Mouse (Mus musculus): ENCODE measurements around the gene Itgb3.

Gene Itgb3

DNA sequence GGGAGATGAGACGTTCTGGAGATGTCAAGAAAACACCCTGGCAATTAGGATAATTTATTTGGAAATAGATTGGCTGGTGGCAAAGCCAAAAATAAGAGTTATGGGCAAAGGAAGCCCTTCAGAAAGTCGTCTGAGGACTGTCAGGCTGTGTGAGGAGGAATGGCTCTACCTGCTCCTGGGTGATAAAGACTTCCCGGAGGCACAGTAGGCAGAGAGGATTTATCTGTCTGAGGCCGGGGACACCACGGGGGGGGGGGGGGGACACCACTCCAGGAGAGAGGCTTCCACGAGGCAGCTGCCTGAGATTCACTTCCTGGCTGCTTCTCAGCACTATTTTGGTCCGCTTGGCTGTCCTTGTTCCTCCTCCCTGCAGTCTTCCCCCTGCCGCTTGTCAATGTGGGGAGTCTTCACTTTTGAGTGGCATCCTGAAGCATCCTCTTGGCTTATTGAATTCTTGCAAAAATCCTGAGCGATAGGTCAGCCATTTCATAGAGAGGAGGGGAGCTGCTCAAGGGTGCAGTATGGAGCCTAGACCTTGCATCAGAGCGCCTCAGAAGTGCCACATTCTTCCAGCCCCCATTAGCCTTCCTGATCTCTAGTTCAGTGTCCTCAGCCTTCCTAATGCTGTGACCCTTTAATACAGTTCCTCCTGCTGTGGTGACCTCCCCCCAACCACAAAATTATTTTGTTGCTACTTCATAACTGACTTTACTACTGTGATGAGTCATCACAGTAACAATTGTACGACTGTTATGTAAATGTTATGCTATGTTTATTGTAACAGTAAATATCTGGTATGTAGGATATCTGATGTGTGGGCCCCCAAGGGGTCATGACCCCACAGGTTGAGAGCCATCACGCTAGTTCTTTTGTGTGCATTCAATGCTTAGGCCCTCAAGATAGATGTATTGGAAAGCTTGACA, 14.5 kb downstream of the Itgb3 start:
- DNase-seq (ENCODE audit: low read depth, low spot score): no peak

DNA sequence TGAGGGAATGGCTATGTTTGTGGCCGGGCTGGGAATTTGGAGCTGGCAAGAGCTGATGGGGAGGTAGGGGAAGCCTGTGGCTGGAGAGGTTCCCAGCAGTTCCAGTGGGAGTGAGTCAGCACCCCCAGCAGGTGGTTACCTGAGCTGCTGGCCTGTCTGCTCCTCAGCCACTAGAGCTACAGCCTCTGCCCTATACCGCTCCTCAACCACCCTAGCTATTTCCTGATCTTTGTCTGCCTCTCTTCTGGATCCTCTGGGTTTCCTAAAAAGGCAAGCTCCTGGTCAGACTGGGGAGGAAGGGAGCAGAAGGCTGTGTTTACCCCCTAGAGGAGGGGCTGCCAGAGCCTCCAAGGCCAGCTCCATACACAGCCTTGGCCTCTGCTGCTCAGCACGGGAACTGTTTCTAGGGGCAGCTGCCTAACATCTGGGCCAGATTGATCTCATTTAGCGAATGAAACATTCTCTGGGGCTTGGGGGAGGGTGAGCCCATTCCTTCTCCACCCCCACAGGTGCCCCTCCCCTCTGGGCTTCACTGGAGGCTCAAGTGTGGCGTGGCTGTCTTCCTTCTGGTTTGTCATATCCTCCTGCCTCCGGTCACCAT, 17.1 kb downstream of the Itgb3 start:
- no peak for DNase-seq (ENCODE audit: low read depth, low spot score)

DNA sequence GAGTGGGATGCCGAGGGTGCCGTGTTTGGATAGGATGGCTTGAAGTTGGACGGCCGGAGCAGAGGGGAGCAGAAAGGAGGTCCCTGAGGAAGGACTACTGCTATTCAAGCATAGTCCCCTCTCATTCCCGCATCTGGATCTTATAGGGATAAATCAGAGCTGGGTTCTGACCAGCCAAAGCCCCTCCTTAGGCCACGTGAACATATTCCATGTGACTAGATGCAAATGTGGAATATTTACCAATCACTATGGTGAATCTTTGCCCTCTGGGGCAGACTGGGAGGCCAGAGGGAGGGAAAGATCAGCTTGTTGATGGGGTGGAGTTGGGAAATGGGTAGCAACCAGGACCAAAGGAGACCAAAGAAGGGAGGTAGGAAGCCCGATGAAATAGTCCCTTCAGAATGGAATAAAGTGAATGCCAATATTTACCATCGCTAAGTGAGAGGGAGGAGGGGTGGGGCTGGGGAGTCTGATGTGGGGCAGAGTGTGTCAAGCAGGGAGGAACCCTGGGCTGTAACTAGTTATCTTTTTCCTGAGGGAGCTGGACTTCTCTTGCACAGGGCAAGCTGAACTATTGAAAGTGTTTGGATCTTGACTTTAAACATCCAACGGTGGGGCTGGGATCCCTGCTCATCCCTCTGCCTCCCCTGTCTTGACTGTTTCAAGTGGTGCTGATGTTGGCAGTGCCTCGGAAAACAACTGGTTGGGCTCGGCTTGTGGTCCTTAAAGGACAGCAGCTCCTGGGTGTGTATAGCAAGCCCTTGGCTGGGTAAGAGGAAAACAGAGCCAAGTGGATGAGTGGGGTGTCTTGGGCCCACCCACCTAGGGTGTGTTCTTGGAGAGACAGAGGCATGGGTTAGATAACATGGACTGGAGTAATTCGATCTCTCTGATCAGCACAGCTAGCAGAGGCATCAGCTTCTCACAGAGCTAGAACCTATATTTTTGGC, 17.9 kb downstream of the Itgb3 start:
- DNase-seq (ENCODE audit: low read depth, low spot score): peak; percentile 57

DNA sequence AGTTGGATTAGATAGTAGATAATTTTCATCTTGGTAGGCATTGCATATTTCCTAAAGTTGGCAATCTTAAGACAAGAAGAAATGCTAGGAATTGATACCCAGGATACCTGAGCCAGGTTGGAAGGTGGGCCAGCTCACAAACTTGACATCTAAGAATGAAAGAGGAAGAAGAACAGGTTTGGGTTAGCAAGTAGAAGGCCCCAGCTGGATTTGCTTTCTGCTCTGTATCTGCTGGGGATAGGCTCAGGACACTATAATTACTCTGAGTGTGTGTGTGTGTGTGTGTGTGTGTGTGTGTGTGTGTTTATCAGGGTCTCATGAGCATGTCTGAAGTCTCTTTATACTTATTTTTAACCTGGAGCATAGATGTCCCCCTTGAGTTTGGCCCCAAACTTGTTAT, 18.8 kb downstream of the Itgb3 start:
- DNase-seq (ENCODE audit: low read depth, low spot score): no peak

DNA sequence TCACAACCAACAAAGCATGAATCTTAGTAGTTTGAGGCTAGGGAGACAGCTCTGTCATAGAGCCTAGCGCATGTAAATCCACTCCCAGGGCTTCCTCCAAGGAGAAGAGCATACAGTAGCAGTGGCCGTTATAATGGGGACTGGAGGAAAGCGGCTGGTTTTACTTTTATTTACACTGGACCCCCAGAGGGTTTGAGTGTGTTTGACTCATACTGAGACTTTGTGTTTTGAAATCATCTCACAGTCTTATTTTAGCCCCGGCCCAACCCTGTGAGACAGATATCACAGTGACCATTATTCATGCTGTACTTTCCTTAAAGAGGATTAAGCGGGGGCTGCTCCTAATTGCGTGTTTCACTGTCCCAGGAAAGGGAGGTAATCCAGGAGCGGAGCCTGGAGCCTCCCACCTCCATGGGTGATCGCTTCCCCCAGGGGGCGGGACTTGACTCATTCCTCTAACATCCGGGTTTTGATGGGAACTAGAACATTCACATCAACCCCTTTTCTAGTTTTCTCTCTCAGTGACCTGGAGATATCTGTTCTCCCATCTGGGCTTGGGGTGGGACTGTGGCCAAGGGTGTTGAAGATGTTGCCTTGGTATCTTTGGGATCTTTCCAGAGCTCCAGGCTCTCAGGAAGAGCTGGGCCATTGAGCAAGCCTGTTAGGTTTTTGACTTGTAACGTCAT, 20.0 kb downstream of the Itgb3 start:
- no peak for DNase-seq (ENCODE audit: low read depth, low spot score)

DNA sequence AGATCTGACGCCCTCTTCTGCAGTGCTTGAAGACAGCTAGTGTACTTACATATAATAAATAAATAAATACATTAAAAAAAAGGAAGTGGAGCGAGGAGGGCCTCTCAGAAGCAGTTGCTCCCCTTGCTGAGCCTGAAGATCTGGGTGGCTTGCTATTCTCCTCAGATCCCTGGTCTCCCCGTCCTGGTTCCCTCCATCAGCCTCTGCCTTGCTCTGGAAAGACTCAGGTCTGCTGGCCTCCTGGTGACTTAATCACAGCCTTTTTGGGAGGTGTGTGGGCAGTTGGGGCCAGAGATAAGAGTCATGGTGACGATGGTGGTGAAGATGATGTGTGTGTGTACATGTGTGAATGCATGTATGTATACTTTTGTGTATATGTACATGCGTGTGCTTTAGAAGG, 20.8 kb downstream of the Itgb3 start:
- no peak for DNase-seq (ENCODE audit: low read depth, low spot score)

DNA sequence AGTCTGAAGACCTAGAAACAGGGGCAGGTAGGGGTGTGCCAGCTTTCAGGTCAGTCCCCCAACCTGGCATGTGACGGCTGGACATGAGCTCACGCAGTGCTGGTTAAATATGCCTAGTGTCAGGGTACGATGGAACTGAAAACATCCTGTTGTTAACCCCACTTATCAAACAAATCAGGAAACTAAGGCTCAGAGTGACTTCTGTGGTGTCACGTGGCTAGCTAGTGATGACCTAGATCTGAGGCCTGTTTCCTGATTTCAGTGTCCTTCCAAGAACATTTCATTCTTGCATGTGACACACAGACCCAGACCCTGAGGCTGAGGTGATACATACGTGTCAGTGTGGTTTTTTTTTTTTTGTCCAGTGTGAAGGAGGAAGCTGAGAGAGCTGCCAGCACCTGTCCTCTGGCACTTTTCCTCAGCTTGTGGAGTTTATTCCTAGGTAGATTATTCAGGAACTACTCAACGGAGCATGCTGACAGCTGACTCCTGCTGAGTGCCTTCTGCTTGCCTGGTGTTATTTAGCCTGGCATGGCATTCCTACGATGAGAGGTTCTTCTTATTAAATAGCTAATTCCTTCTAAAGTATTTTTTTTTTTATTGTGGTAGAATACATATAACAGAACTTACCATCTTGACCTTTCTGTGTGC, 22.5 kb downstream of the Itgb3 start:
- DNase-seq (ENCODE audit: low read depth, low spot score): no peak

DNA sequence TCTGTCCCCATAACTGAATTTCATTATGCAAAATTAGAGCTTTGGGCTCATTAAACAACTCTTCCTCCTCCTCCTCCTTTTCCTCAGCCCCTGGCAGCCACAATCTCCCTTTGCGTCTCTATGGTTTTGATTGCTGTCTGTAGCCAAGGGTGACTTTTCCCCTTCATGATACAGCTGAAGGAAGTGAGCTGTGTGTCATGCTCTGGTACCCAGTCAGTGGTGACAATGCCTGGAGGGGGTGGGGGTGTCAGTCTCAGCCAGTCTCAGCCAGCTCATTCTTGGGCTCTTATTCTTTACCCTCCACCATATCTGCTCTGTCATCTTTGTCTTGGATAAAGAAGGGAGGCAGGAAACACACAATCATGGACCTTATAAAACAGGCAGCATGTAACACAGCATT, 23.5 kb downstream of the Itgb3 start:
- no peak for DNase-seq (ENCODE audit: low read depth, low spot score)

DNA sequence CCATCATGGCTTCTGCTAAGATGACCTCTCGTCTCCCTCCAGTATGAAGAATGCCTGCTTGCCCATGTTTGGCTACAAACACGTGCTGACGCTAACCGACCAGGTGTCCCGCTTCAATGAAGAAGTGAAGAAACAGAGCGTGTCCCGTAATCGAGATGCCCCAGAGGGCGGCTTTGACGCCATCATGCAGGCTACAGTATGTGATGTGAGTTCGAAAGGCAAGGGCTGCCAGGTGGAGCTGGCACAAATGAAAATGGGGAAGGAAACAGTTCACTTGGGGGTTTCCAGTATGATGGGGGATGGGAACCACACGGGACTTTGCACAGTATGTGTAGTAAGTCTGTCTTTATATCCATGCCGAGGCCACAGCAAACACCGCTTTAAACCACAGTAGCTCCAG, 29.2 kb downstream of the Itgb3 start:
- DNase-seq (ENCODE audit: low read depth, low spot score): no peak

DNA sequence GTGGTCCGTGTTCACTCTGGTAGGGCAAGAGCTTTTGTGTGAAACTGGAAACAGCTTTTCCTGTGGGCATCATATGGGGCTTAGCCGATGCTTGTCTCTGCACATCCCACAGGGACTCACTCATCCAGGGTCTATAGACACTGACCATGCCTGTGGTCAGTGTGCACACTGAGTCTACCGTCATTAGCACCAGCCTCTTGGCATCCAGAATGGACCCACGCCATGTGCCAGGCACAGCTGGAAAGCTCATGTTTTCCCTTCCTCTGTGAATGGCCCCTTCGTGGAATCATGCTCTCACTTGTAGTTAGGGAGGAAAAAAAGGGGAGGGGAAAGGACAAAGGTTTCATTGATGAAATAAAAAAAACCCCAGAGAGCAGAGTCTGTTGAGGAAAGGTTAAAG, 30.2 kb downstream of the Itgb3 start:
- DNase-seq (ENCODE audit: low read depth, low spot score): no peak

DNA sequence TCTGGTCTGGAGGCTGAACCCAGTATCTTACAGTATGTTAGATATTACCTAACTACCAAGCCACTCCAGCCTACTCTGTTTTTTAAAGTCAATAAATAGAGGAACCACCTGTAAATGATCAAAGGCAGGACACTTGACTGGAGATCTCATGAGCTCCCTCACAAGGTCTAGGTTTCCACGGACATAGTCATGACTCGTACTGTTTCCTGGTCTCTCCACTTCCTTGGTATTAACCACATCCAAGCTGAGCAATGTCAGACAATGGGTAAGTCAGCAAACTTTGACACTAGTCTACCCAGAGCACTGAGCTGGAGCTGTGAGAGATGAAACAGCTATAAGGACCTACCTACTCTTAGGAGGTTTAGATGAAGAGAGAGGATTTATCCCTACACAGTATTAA, 31.1 kb downstream of the Itgb3 start:
- no peak for DNase-seq (ENCODE audit: low read depth, low spot score)

DNA sequence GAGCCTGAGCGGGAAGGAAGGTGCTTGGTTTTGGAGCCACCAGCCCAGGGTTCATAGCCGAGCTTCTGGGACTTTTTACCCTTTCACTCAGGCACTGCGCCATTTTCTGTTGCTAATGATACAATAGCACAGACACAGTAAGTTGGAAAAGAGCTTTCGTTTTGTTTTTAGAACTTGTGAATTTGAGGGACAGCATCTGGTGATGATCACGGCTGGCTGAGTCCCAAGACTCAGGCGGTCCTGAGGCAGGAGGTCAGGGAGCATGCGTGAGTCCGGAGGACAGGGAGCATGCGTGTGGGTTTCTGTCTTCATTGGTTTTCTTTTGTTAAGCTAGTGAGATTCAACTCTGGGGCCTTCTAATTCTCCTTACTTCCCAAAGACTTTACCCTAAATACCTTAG, 31.8 kb downstream of the Itgb3 start:
- no peak for DNase-seq (ENCODE audit: low read depth, low spot score)

DNA sequence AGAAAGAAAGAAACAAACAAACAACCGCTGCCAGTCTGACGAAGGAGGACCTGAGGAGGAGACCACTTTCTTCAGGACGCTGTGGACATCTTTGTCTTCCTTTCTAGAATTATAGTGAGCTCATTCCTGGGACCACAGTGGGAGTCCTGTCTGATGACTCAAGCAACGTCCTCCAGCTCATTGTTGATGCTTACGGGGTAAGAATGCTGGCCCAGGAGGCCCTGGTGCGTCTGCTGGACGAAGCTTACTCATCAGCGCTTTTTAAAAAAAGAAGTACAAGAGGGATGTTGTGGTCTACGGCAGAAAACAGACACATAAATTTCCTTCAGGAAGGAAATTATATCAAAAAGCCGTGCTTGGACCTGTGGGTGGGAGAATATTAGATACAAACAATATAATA, 33.1 kb downstream of the Itgb3 start:
- no peak for DNase-seq (ENCODE audit: low read depth, low spot score)

DNA sequence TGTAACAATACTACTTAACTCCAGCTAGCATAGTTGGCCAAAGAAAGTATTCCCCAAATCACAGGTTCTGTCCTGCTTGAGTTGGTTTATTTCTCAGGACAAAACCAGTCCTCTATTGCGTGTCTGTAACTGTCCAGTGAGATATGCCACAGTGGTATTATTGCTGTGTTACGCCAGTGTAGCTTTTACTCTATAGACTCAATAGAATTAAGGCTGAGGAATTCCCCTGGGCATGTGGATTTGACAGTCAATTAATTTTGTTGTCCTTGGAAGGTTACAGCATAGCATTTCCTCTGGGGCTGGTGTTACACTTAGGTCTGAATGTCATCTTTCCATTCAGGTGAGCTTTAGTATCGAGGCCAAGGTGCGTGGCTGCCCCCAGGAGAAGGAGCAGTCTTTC, 35.4 kb downstream of the Itgb3 start:
- DNase-seq (ENCODE audit: low read depth, low spot score): no peak

DNA sequence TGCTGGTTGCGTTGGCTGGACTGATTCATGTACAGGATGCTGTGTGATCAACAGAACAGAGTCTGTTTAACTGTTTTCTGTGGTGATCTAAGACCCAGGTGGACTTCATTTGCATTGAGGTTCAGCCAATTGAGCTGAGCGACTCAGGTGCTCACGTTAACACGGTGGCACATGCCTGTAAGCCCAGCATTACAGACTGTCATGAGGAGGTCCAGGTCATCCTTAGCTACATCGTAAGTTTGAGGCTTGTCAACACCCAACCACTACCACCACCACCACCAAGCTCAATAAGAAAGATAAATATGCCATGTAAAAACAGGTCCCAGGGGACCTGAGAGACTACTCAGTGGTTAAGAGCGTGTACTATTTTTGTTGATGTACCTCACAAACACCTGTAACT, 37.6 kb downstream of the Itgb3 start:
- no peak for DNase-seq (ENCODE audit: low read depth, low spot score)

DNA sequence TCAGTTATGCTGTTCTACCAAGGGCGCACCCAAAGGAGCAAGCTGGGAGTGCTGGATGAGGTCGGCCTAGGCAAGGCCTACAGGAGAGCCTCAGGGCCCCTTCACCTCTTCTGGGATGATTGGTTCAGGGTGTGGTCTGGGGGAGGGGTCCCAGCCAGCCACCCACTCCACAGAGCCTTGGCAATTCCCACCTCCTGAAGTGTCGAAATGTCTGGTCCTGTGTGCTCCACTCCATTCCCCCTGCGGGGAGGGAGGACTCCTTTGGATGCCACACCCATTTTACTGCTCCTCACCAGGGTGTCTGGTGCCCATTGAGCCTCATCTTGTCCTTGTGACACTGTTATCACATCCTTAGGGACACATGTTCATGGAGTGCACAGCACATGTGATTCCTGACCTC, 38.4 kb downstream of the Itgb3 start:
- no peak for DNase-seq (ENCODE audit: low read depth, low spot score)

DNA sequence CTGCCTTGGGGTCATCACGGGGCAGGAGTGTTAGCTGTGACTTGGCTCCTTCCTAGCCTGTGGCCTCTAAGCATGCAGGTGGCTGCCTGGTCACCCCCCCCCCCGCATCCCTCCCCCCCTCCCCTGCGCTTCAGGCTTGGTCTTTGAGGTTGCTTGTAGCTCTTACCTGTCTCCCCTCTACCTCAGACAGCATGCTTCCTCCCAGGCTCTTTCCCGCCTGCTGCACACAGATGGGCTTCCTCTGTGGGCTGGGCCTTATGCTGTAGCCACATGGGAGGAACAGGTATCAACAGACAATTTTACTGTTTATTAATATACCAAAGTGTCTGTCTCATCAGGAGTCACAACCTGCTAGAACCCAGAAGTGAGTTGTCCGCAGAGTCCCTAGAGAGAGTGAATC, 38.8 kb downstream of the Itgb3 start:
- no peak for DNase-seq (ENCODE audit: low read depth, low spot score)

DNA sequence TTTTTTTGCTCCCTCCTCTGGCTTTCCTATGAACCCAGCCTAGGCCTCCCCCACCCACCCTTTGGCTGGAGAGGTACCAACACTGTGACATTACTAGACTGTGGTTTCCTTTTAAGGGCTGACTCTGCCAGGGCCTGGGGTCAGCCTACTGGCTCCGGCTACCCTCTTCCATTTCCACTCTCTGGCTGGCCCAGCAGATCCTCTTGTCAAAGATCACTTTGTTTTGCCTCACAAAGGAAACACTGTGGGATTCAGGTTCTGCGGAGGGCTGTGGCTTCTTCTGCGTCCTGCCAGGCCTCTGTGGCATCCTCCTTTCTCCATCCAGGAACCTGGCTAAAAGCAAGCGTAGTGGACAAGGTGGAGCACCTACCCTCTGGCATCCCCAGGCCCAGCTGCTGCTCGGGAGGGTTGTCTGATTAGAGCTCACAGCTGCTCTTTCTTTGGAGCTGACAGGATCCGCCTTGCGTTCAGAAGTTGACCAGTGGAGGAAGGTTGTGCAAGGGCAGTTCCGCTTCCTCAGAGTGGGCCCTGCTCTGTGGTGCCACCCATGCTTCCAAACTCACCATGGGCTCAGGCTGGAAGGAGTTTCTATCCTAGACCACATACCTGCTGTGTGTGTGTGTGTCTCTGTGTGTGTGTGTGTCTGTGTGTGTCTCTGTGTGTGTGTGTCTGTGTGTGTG, 39.5 kb downstream of the Itgb3 start:
- no peak for DNase-seq (ENCODE audit: low read depth, low spot score)

DNA sequence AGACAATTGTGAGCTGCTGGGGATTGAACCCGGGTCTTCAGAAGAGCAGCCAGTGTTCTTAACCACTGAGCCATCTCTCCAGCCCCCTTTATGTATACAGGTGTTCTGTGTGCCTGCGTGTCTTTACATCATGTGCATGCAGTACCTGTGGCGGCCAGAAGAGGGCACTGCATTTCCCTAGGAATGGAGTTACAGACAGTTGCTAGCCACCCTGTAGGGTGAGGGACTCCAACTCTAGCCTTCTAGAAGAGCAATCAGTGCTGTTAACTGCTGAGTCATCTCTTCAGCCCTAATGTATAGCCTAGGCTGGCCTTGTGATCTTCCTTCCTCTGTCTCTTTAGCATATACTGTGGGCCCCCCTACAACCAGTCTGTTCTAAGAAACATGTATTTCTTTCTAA, 40.8 kb downstream of the Itgb3 start:
- DNase-seq (ENCODE audit: low read depth, low spot score): peak; percentile 78

DNA sequence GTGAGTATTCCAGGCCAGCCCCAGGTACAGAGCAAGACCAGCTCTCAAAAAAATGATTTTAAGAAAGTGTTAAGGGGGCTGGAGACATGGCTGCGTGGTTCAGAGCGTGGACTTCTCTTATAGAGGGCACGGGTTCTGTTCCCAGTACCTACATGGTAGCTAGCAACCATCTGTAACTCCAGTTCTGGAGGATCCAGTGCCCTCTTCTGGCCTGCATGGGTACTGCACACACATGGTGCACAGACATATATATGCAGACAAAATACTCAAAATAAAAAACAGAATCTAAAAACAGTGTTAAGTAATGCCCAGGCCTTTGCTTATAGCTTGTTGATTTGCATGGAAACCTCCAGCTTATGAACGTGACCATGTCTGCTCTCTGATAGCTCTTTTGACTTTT, 52.8 kb downstream of the Itgb3 start:
- DNase-seq (ENCODE audit: low read depth, low spot score): no peak

DNA sequence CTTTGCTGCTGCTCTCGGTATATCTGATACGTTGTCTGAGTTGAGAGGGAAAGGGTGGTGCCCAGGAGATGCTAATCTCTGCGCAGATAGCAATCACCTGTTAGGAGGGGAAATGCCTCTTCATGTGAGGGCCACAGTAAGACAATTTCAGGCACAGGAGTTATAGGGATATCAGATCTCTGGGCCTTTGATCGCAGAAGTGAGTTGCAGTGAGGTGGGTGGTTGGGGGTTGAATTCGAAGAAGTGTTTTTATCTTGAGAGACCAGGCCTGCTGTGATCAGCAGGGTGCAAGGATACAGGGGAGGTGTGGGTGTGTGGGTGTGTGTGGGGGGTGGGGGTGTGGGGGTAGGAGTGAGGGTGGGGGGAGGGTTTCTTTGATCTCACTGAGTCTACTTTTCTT, 53.3 kb downstream of the Itgb3 start:
- DNase-seq (ENCODE audit: low read depth, low spot score): no peak
